Mouse (Mus musculus) liver, embryonic 14.5 days (tissue): ENCODE measurements around the gene Sbk1. TPM values are rescaled to one million over a fixed set of nuclear protein-coding genes. Genes with fewer than 3 reads are reported as not detected.

Experiments
- ATAC-seq: fragments of 200-750 bp; cut with Nextera tagmentation; 2 replicates; pipeline ENCODE4 v1.8.0; 2017; ENCODE audit warnings: moderate number of reproducible peaks, mild to moderate bottlenecking, moderate library complexity; ENCODE audit not compliant: insufficient read depth
- DNase-seq, 3 experiments: peaks; one replicate each; pipeline ENCODE4 v3.0.0-alpha.2; 2012 to 2013; ENCODE audit warnings: low read depth in 3 of 3, low spot score in 3 of 3
- H3K27ac ChIP-seq: fragments of 300-500 bp; sonication (generic); 2 replicates; pipeline ENCODE4 v1.5.1; 2014; ENCODE audit warnings: moderate library complexity, mild to moderate bottlenecking, control low read depth, inconsistent platforms
- H3K27me3 ChIP-seq: fragments of 300-500 bp; sonication (generic); 2 replicates; pipeline ENCODE4 v1.6.1; 2014; ENCODE audit warnings: mild to moderate bottlenecking, low read length, moderate library complexity; ENCODE audit not compliant: control insufficient read depth, insufficient read depth
- H3K36me3 ChIP-seq: fragments of 300-500 bp; sonication (generic); replicated peaks from 2 replicates; pipeline ENCODE4 v1.6.1; 2014; ENCODE audit warnings: low read depth; ENCODE audit not compliant: control insufficient read depth, insufficient read depth
- H3K4me1 ChIP-seq, 2 experiments: fragments of 200-500 bp in 1 of 2; fragments of 300-500 bp in 1 of 2; sonication (generic) in 1 of 2; replicated peaks; 2 replicates each; pipeline ENCODE4 v1.6.1; 2012 to 2014; ENCODE audit warnings: antibody characterized with exemption in 1 of 2, inconsistent platforms in 1 of 2, low read length in 1 of 2; ENCODE audit not compliant: control insufficient read depth in 2 of 2, insufficient read depth in 2 of 2
- H3K4me2 ChIP-seq: fragments of 300-500 bp; sonication (generic); 2 replicates; pipeline ENCODE4 v1.6.1; 2014; ENCODE audit warnings: low read depth, mild to moderate bottlenecking, control low read depth, moderate library complexity
- H3K4me3 ChIP-seq, 2 experiments: fragments of 200-500 bp in 1 of 2; fragments of 300-500 bp in 1 of 2; sonication (generic) in 1 of 2; 2 replicates each; pipeline ENCODE4 v1.5.1; 2012 to 2014; ENCODE audit warnings: low read depth in 2 of 2, low read length in 2 of 2, mild to moderate bottlenecking in 2 of 2, control low read depth in 1 of 2, inconsistent platforms in 1 of 2, moderate library complexity in 1 of 2; ENCODE audit not compliant: insufficient read depth in 1 of 2
- H3K9ac ChIP-seq: fragments of 300-500 bp; sonication (generic); replicated peaks from 2 replicates; pipeline ENCODE4 v1.6.1; 2014; ENCODE audit warnings: mild to moderate bottlenecking, control low read depth, moderate library complexity
- H3K9me3 ChIP-seq: fragments of 300-500 bp; sonication (generic); 2 replicates; pipeline ENCODE4 v1.6.1; 2016; ENCODE audit warnings: low read length, mixed read lengths; ENCODE audit not compliant: control insufficient read depth
- CTCF ChIP-seq: IDR thresholded peaks from 2 replicates; pipeline ENCODE4 v1.5.1; 2016; ENCODE audit warnings: antibody characterized with exemption, low read depth, control low read depth
- EP300 ChIP-seq: IDR thresholded peaks from 2 replicates; pipeline ENCODE4 v1.6.1; 2016; ENCODE audit warnings: antibody characterized with exemption, low read depth
- WGBS: fragments of 180-500 bp; shearing (Covaris S2); extraction: QIAGEN DNeasy Blood & Tissue Kit; methylation state at CpG from one replicate; pipeline ENCODE4 v1.1.7; 2014; ENCODE audit not compliant: insufficient replicate concordance; 5-methylcytosine and 5-hydroxymethylcytosine counted together
- polyA plus RNA-seq, 2 experiments: library from polyadenylated mRNA; depleted of rRNA in 1 of 2; stranded (reverse) in 1 of 2; unstranded in 1 of 2; fragments of >200 nt; fragmentation: Nextera tagmentation in 1 of 2; extraction: Ambion mirVana in 1 of 2; gene quantifications; 2 replicates each; pipeline versions ENCODE4 v1.2.1 to v1.2.3; 2012 to 2014

Sbk1 gene
- 0.86 and 1.4 TPM in 2 replicates for polyA plus RNA-seq (2012; rRNA removed)
- 0.87 and 0.90 TPM in 2 replicates for polyA plus RNA-seq (2014; fragmentation: Nextera tagmentation; extraction: Ambion mirVana)

DNA sequence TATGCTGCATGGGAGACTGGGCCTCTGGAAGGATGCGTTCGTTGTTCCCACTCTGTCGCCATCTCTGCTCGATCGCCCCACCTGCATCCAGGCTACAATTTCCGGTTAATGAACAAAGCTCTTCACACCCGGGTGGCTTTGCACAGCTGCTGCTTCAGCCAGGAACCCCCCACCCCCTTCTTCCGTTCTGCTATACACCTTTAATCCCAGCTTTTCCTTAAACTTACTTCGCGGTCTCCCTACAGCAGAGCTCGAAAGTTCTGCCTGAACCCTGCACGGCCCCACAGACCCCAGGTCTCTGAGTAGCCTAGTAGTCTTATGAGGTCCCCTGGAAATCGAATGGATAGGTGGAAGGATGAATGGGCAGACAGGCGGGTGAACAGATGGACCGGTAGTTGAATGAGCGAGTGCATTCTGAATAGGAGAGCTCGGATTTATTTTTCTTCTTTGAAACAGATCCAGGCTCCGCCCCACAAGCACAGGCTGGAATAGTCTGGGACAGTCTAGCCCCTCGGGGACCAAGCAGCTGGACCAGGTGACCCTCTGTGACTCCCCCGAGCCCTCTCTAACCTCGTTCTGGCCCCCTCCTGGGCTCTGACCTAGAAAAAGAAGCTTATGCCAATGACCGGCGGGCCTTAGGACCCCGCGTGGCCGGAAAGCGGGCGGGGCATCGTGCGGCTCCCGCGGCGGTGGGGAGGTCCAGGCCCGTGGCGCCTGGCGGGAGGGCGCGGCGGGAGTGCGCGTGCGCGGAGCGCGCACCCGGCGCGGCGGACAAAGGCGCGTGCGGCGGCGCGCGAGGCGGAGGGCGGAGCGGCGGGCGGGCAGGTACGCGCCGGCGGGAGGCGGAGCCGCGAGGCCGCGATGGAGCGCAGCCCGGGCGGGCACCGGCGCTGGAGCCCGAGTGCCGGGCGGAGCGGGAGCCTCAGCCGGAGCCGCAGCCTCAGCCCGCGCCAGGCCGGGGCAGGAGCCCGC lies at the start of gene Sbk1:
Gene Sbk1 (plus strand): TSS at position 908 of the 972 bp plus-strand sequence.
- peak within 1 kb of the TSS; percentile 28 for H3K9ac ChIP-seq
- no peak within 1 kb of the TSS for H3K27ac ChIP-seq
- peak within 1 kb of the TSS; percentile 80 for H3K4me2 ChIP-seq
- H3K4me1 ChIP-seq, result peaks cover 0 to 10% of the 10 kb centered on the region in 2 experiments
- ATAC-seq (peak; percentile 87), DNase-seq (peak; percentile 42 to 50 (median 45))
- H3K27me3 ChIP-seq, result peaks cover 38% of the 10 kb centered on the region
- no peaks in the 10 kb centered on the region for H3K9me3 ChIP-seq
- WGBS, result 2% methylated on average over 79 of the region's 85 CpGs
- H3K36me3 ChIP-seq, result no peaks in the 10 kb centered on the region
- TF ChIP-seq EP300 (no peak), CTCF (no peak)
- peak within 1 kb of the TSS; percentile 56 to 58 for H3K4me3 ChIP-seq

- Histone ChIP-seq H3K4me3 (no peak overlapping the region), H3K4me1 (no peaks in the 10 kb centered on the region), H3K4me2 (no peak overlapping the region), H3K9ac (no peak overlapping the region), H3K27ac (no peak overlapping the region), H3K36me3 (no peaks in the 10 kb centered on the region), H3K27me3 (no peaks in the 10 kb centered on the region), H3K9me3 (no peaks in the 10 kb centered on the region)
- TF ChIP-seq CTCF, result no peak
- TF ChIP-seq EP300, result no peak
- ATAC-seq, result no peak
- no peak for DNase-seq
- 72% methylated on average over 3 of the region's 3 CpGs for WGBS
These were observed 49.7 kb upstream of the Sbk1 start for GRCm38 (mm10) chr7:126222753-126223152.

- H3K4me2 ChIP-seq, result no peak overlapping the region
- H3K9me3 ChIP-seq, result no peaks in the 10 kb centered on the region
- no peak overlapping the region for H3K9ac ChIP-seq
- 43% methylated on average over 5 of the region's 5 CpGs for WGBS
- H3K27ac ChIP-seq, result no peak overlapping the region
- H3K27me3 ChIP-seq, result no peaks in the 10 kb centered on the region
- TF ChIP-seq EP300, result no peak
- no peak for TF ChIP-seq CTCF
- no peaks in the 10 kb centered on the region for H3K36me3 ChIP-seq
- DNase-seq (no peak), ATAC-seq (no peak)
- no peak overlapping the region for H3K4me3 ChIP-seq
- peaks cover 0 to 4% of the 10 kb centered on the region in 2 experiments; a peak in 1 of 4 replicates for H3K4me1 ChIP-seq
These were observed 46.3 kb upstream of the Sbk1 start for GRCm38 (mm10) chr7:126226136-126226535.

- no peaks in the 10 kb centered on the region for H3K36me3 ChIP-seq
- TF ChIP-seq CTCF, result no peak
- TF ChIP-seq EP300, result no peak
- WGBS, result 26% methylated on average over 8 of the region's 8 CpGs
- peaks cover 0 to 11% of the 10 kb centered on the region in 2 experiments; a peak in 3 of 4 replicates for H3K4me1 ChIP-seq
- DNase-seq (peak in 1 of 3 experiments; percentile 17), ATAC-seq (no peak; the same call in 1 of the 2 replicates)
- H3K9me3 ChIP-seq, result no peaks in the 10 kb centered on the region
- no peak overlapping the region for H3K4me3 ChIP-seq
- no peaks in the 10 kb centered on the region for H3K27me3 ChIP-seq
- no peak overlapping the region for H3K4me2 ChIP-seq
- no peak overlapping the region for H3K27ac ChIP-seq
- no peak overlapping the region for H3K9ac ChIP-seq
These were observed 41.9 kb upstream of the Sbk1 start for GRCm38 (mm10) chr7:126230357-126231148.
